Mouse (Mus musculus) thymus, postnatal 25 days (tissue): ENCODE results near the gene Lyzl6.

ENCODE experiments used
- DNase-seq: peaks from one replicate; pipeline ENCODE4 v3.0.0; 2022

The Lyzl6 gene

DNA sequence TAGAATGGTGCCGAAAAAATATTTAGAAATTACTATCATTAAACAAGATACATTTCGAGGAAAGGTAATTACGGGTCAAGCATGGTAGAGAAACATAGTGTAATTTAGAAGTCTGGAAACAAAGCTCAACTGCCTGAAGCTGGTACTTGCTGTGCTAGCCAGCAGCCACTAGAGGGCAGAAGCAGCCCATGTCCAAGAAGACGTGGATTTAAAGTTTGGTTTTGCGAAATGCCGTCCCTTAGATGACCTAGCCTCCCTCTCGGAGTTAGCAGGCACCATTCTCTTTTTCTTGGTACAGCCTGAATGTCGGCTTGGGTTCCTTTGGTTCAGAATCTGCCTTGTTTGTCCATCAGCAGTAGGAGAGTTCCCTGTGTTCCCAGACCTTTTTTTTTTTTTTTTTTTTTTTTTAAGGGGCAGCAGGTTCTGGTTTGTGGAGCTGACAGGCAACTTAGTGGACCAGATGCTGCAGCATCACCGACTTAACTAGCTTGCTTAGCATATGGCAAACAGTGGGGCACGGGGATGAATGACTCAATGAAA lies 787 bp upstream of the Lyzl6 start:
- DNase-seq: peak; percentile 18

- DNase-seq: no peak
These were observed 2.4 kb downstream of the Lyzl6 start for GRCm38 (mm10) chr11:103636261-103636660.

DNA sequence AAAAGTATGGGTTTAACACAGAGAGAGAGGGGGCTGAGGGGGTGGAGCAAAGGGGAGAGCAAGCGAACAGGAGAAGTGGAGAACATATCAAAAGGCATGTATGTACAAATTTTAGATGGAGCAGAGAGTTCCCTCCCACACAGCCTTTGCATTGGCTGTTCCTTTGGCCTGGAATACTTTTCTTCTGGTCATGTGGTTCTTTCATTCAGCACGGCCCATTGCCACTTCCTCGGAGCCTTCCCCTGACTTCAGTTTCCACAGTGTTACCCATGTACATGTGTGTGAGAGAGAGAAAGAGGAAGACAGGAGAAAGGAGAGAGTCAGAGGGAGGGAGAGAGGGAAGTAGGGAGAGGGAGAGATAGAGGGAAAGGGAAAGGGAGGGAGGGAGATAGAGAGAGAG lies 3.2 kb downstream of the Lyzl6 start:
- DNase-seq: no peak

- DNase-seq: no peak
These were observed 3.9 kb downstream of the Lyzl6 start for GRCm38 (mm10) chr11:103634806-103635205.

DNA sequence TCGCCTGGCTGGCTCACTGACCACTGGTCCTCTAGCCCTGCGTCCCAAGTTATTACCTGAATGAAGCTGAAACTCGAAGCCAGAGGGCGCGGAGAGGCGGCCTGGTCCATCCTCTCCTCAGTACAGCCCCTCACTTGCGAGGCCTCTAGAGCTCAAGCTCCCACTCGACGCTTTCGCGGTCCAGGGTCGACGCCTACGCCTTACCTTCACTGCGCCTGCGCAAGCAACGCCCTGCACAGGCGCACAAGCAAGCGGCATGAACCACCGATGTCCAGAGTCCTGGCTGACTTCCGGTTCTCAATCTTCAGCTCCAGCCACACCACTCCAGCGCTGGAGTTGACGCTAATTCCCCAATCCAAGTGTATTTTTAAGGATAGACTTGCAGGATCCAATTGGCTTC lies 11.2 kb downstream of the Lyzl6 start:
- no peak for DNase-seq

GRCm38 (mm10) chr11:103621040-103621439 lies 17.6 kb downstream of the Lyzl6 start, which contains the start of gene Gm884:
TSS of gene Gm884 (minus strand) at chr11:103621140.
- no peak for DNase-seq

GRCm38 (mm10) chr11:103610772-103611171 lies 27.9 kb downstream of the Lyzl6 start:
- no peak for DNase-seq

DNA sequence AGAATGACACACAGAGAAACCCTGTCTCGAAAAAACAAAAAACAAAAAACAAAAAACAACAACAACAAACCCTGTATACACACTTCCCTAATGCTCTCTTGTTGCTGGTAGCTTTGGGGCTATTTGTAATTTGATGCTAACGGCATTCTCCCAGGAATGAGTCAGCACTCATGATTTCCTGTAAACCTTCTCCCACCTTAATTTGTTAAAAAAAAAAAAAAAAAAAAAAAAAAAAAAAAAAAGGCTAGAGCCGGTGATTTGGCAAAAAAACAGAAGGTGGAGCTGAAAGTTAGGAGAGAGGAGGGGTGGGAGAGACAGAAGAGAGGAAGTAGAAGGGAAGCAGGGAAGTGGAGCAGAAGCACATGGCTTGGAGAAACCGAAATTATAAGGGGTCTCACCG lies 32.1 kb downstream of the Lyzl6 start:
- no peak for DNase-seq
